Mouse (Mus musculus) effector memory CD4-positive, alpha-beta T cell, adult 7 months (primary cell): ENCODE results near the gene S100a16. TPM values are rescaled to one million over a fixed set of nuclear protein-coding genes. Genes with fewer than 3 reads are reported as not detected.

Experiments
- polyA plus RNA-seq: library from polyadenylated mRNA; unstranded; fragments of 100-300 nt; shearing (Covaris generic); gene quantifications from one replicate; pipeline ENCODE4 v1.2.1, GENCODE M21; 2017

S100a16 gene
- not detected for polyA plus RNA-seq

GRCm38 (mm10) chr3:90537141-90537904, at the start of gene S100a16:
Gene S100a16, plus strand, starts transcription at chr3:90537254.

GRCm38 (mm10) chr3:90490696-90491256, 46.3 kb upstream of the S100a16 start, which contains the start of gene Snapin:
Gene Snapin, minus strand, starts transcription at chr3:90491033.

DNA sequence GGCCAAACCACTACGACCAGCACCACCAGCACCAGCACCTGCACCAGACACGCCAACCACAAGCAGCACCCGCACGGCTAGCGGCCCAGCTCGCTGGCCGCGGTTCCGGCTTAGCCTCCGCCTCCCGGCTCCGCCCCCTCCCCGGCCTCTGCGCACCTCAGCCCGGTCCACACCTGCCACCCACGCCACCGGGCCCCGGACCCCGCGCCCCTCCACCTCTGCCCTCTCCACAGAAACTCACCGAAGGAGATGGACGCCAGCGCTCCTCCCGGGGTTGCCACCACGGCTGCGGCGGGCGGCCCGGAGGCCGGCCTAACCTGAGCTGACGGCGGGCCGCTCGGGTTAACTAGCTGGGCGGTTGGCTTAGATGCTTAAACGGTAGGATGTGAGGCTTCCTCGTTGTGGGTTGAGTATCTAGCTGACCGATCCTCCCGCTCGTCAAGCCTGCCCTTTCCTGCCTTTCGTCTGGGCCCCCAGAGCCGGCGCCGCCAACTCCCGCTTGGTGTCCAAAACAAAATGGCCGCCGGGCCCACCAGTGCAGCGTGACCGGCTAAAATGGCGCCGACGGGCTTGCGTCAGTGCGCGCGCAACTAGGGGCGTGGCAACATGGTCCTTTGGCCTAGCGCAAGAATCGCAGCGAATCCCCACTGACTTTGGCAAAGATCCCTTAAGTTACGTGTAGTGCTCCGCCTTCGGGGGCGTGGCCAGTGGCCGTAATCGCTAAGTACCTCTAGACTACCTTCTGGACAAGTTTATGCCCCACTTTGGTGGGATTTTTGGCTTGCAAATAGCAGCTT, 27.9 kb upstream of the S100a16 start, which contains the start of gene Chtop:
Gene Chtop (minus strand): TSS at position 549 of the 797 bp plus-strand sequence.

DNA sequence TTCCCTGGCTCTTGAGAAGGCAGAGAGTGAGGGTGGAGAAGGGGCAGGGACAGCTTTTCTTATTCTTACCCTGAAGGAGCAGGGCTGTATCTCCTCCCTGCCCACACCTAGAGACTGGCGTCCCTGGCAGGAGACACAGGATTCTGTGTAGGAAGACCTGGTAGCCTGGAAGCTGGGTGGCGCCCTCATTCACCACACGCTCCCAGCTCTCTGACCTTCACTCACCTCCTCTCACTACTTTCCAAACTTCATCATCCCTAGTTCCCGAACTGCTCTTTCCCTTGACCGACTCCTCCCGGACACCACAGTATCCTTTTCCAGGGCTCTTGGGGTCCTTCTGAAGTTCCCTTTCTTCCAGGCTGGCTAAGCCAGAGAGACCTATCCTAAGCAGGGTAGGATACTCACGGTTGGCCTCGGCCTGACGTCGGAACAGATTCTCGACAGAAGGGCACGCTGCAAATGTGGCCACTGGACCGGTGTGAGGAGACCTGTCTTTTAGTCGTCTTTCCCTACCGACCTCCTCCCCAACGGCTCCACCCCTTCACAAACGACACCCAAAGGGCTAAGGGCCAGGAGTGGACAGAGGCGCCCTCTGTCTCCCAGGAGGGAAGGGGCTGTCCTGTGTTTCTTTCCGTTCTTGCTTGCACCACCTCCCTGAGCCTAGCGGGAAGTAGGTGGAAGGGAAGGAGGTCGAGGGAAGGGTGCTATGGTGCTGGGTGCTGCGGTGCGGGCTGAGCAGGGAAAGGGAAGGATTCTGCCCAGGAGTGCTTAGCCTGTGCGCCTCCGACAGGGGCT, 23.1 kb upstream of the S100a16 start, which contains the start of the genes S100a1 and S100a13:
Gene S100a1 (minus strand): TSS at position 597 of the 795 bp plus-strand sequence.
Gene S100a13 (plus strand): TSS at position 640 of the 795 bp plus-strand sequence.

GRCm38 (mm10) chr3:90526580-90526979, 10.5 kb upstream of the S100a16 start, which contains the start of gene S100a14:
Gene S100a14, plus strand, starts transcription at chr3:90526856.

DNA sequence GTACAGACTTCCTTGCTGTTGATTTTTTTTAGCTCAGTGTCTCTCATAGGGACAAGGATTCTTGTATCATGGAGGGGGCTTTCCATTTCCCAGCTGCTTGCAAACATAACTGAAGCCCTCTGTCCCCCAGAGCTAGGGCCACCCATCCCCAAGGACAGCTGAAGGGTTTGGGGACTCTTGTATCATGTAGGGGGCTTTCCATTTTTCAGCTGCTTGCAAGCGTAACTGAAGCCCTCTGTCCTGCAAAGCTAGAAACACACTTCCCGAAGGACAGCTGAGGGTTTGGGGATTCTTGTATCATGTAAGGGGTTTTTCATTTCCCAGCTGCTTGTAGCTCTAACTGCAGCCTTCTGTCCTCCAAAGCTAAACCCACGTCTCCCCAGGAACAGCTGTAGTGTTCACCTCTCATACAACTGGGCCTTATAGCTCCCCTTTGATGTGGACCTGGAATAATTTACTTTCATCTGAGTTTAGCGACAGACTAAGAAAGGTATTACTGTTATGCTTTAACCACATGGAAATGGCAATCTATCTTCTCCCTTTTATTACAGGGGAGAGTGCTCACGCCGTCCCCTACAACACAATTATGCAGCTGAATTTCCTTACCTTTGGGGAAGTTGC, 23.1 kb downstream of the S100a16 start, which contains the start of gene S100a3:
Gene S100a3 (plus strand): TSS at position 571 of the 621 bp plus-strand sequence.

GRCm38 (mm10) chr3:90589947-90590346, 52.9 kb downstream of the S100a16 start, which contains the start of gene S100a2:
Gene S100a2, plus strand, starts transcription at chr3:90590247.

Other genes starting within 250 kb of the S100a16 start
- 9.5 TPM for gene Gatad2b, start 244.1 kb upstream of the S100a16 start, polyA plus RNA-seq
- not detected for gene Slc27a3, start 147.3 kb upstream of the S100a16 start, polyA plus RNA-seq
- 22.0 TPM for gene Ints3, start 103.6 kb upstream of the S100a16 start, polyA plus RNA-seq
- not detected for gene Npr1, start 71.4 kb upstream of the S100a16 start, polyA plus RNA-seq
- 88.3 TPM for gene Ilf2, start 61.1 kb upstream of the S100a16 start, polyA plus RNA-seq
- 54.4 TPM for gene Snapin, start 46.2 kb upstream of the S100a16 start, polyA plus RNA-seq
- 165 TPM for gene Chtop, start 27.8 kb upstream of the S100a16 start, polyA plus RNA-seq
- 2.7 TPM for gene S100a1, start 22.9 kb upstream of the S100a16 start, polyA plus RNA-seq
- 153 TPM for gene S100a13, start 22.8 kb upstream of the S100a16 start, polyA plus RNA-seq
- gene S100a14, start 10.4 kb upstream of the S100a16 start, polyA plus RNA-seq, result not detected
- gene S100a3, start 23.3 kb downstream of the S100a16 start, polyA plus RNA-seq, result 3.4 TPM
- gene S100a2, start 53.0 kb downstream of the S100a16 start, polyA plus RNA-seq, result not detected
- gene Gm42674, start 64.7 kb downstream of the S100a16 start, polyA plus RNA-seq, result not detected
- 366 TPM for gene S100a4, start 66.5 kb downstream of the S100a16 start, polyA plus RNA-seq
- not detected for gene S100a5, start 71.3 kb downstream of the S100a16 start, polyA plus RNA-seq
- gene S100a6, start 75.6 kb downstream of the S100a16 start, polyA plus RNA-seq, result 1,053 TPM
- gene S100a7a, start 116.8 kb downstream of the S100a16 start, polyA plus RNA-seq, result 0.29 TPM
- gene S100a8, start 131.7 kb downstream of the S100a16 start, polyA plus RNA-seq, result not detected
- gene S100a9, start 158.5 kb downstream of the S100a16 start, polyA plus RNA-seq, result not detected
- gene Pglyrp4, start 189.7 kb downstream of the S100a16 start, polyA plus RNA-seq, result not detected
- not detected for gene Gm5849, start 240.6 kb downstream of the S100a16 start, polyA plus RNA-seq